Mouse (Mus musculus) small intestine, adult 2 months (tissue): ENCODE measurements around the gene Chd3. TPM values are rescaled to one million over a fixed set of nuclear protein-coding genes. Genes with fewer than 3 reads are reported as not detected.

Experiments used
- H3K27ac ChIP-seq: fragments of 200-500 bp; 2 replicates; pipeline ENCODE4 v1.5.1; 2012; ENCODE audit warnings: low read depth, low read length, control low read depth, inconsistent platforms; ENCODE audit not compliant: insufficient read depth
- H3K27me3 ChIP-seq: fragments of 200-500 bp; 2 replicates; pipeline ENCODE4 v1.6.1; 2012; ENCODE audit warnings: mild to moderate bottlenecking, moderate library complexity, low read length, inconsistent platforms; ENCODE audit not compliant: control insufficient read depth, insufficient read depth
- H3K36me3 ChIP-seq: fragments of 200-500 bp; 2 replicates; pipeline ENCODE4 v1.6.1; 2012; ENCODE audit warnings: mild to moderate bottlenecking, low read length, control low read depth, inconsistent platforms; ENCODE audit not compliant: control insufficient read depth, insufficient read depth
- H3K4me1 ChIP-seq: fragments of 200-500 bp; 2 replicates; pipeline ENCODE4 v1.6.1; 2012; ENCODE audit warnings: low read length, inconsistent platforms, mixed read lengths; ENCODE audit not compliant: control insufficient read depth, insufficient read depth, insufficient read length
- H3K4me3 ChIP-seq: fragments of 200-500 bp; 2 replicates; pipeline ENCODE4 v1.5.1; 2012; ENCODE audit warnings: low read depth, mild to moderate bottlenecking, control low read depth, inconsistent platforms, low read length, moderate library complexity
- CTCF ChIP-seq: fragments of 200-500 bp; IDR thresholded peaks from 2 replicates; pipeline ENCODE4 v1.5.1; 2012; ENCODE audit warnings: low read depth, mild to moderate bottlenecking, control low read depth, inconsistent platforms, low read length, moderate library complexity, mixed read lengths; ENCODE audit not compliant: insufficient replicate concordance, insufficient read length; ENCODE audit errors: extremely low read depth
- POLR2A ChIP-seq: fragments of 200-500 bp; IDR thresholded peaks from 2 replicates; pipeline ENCODE4 v1.6.1; 2012; ENCODE audit warnings: low read depth, mild to moderate bottlenecking, control low read depth, inconsistent platforms, low read length, moderate library complexity
- WGBS: fragments of 180-500 bp; shearing (Covaris S2); methylation state at CpG from one replicate; pipeline ENCODE4 v1.1.7; 2018; 5-methylcytosine and 5-hydroxymethylcytosine counted together
- polyA plus RNA-seq: library from polyadenylated mRNA; depleted of rRNA; stranded (reverse); fragments of >200 nt; gene quantifications from 2 replicates; pipeline ENCODE4 v1.2.3, GENCODE M21; 2012; rRNA removed

Chd3 gene
- polyA plus RNA-seq, 1 experiment, result 240 TPM

DNA sequence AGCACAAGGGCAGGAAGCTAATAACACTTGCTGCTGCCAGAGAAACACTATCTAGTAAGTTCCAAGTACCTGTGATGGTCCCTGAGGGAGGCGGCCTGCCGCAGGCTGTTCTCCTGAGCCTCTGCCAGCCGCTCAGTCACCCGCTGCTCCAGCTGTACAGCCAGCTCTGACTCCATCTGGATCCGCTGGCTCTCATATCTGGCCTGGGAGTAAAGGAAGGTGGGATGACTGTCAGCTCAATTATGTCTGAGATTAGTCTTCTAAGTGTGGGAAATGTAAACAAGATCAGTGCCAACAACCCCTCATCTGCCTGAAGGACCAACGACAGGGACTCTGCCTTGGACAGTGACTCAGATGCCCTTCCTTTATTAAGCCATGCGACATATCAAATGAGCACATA is 57.9 kb downstream of the Chd3 start:
- Histone ChIP-seq H3K4me1 (no peaks in the 10 kb centered on the region), H3K4me3 (no peak overlapping the region), H3K27ac (no peak overlapping the region), H3K27me3 (no peaks in the 10 kb centered on the region), H3K36me3 (peaks cover 25% of the 10 kb centered on the region)
- WGBS, result 72% methylated on average over 7 of the region's 7 CpGs
- TF ChIP-seq CTCF (no peak), POLR2A (no peak)

DNA sequence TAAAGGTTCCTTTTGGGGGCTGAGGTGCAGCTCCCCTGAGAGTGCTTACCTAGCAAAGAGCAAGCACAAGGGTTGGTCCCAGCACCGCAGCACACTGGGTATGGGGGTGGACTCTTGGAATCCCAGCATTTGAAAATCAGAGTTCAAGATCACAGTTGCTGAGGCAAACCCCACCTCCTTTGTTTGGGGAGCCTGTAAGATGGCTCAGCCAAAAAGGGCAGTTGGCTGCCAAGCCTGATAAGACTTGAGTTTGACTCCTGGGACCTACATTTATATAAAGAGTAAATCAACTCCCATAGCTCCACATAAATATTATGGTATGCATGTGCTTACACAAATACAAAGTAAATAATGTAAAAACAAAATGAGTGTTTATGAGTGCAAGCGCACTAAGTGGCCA is 63.2 kb downstream of the Chd3 start:
- H3K36me3 ChIP-seq, result peaks cover 32% of the 10 kb centered on the region
- no peak overlapping the region for H3K27ac ChIP-seq
- H3K27me3 ChIP-seq, result no peaks in the 10 kb centered on the region
- H3K4me1 ChIP-seq, result no peaks in the 10 kb centered on the region
- WGBS, result 87% methylated on average over 2 of the region's 2 CpGs
- no peak overlapping the region for H3K4me3 ChIP-seq
- TF ChIP-seq CTCF, result no peak
- TF ChIP-seq POLR2A, result no peak

DNA sequence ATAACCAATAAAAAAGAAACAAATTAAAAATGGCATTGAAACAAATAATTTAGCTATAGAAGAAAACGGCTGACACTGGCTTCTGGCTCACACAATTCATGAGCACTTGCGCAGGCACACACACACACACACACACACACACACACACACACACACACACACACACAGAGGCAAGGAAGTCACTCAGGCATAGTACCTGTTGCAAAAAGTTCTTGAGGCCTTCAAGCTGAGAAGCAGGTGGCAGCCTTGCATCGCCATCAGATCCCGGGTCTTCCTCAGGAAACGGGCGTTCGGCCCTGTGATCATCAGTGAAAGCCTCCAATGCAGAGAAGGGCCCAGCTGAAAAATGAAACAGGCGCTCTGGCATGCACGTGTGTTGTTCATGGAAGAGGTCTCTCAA is 63.9 kb downstream of the Chd3 start:
- WGBS, result 93% methylated on average over 9 of the region's 9 CpGs
- no peak overlapping the region for H3K27ac ChIP-seq
- peaks cover 29% of the 10 kb centered on the region for H3K36me3 ChIP-seq

DNA sequence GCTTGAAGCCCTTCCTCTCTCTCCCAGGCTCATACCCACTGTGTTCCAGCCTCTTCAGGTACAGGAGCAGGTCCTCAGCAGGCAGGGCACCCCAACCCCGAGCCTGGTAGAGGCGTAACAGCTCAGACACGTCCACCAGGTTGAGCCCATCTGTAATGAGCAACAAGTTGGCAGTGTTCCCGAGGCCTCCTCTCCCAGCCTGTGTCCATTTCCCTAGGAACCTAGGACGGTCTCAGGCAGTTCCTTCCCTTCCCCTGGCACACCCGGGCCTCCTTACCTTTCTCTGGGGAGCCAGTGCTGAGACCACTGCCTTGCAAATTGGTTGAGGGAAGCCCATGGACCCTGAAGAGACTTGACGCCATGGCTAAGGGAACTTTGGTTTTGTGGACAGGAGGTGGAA is 66.4 kb downstream of the Chd3 start:
- H3K4me3 ChIP-seq, result no peak overlapping the region
- TF ChIP-seq POLR2A (no peak), CTCF (no peak)
- H3K36me3 ChIP-seq, result peaks cover 15% of the 10 kb centered on the region
- WGBS, result 87% methylated on average over 7 of the region's 7 CpGs
- H3K27ac ChIP-seq, result no peak overlapping the region
- H3K4me1 ChIP-seq, result no peaks in the 10 kb centered on the region
- no peaks in the 10 kb centered on the region for H3K27me3 ChIP-seq

More for the DNA sequence above, 63.9 kb downstream of the Chd3 start:
- Histone ChIP-seq H3K27me3 (no peaks in the 10 kb centered on the region), H3K4me3 (no peak overlapping the region), H3K4me1 (no peaks in the 10 kb centered on the region)
- no peak for TF ChIP-seq POLR2A
- TF ChIP-seq CTCF, result no peak

DNA sequence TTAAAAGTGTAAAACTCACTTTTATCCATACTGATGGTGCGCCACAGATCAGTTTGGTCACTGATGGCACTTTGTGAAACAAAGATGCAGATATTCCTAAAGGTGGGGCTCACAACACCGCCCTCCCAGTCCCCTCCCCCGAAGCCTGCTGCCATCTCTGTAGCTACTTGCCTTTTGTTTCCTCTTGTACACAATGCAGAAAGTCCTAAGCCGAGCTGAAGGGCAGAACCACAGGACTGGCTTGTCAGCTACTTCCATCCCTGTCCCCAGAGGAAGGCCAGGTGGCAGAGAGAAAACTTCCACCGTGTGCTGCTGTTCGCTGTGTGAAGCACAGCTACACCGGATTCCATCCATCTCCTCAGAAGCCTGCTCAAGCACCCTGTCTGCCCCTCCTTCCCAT is 71.0 kb downstream of the Chd3 start:
- H3K36me3 ChIP-seq, result peaks cover 6% of the 10 kb centered on the region; the same call in 1 of the 2 replicates
- no peaks in the 10 kb centered on the region for H3K27me3 ChIP-seq
- H3K27ac ChIP-seq, result no peak overlapping the region
- no peaks in the 10 kb centered on the region for H3K4me1 ChIP-seq
- WGBS, result 79% methylated on average over 7 of the region's 7 CpGs
- no peak overlapping the region for H3K4me3 ChIP-seq
- no peak for TF ChIP-seq CTCF
- TF ChIP-seq POLR2A, result no peak

DNA sequence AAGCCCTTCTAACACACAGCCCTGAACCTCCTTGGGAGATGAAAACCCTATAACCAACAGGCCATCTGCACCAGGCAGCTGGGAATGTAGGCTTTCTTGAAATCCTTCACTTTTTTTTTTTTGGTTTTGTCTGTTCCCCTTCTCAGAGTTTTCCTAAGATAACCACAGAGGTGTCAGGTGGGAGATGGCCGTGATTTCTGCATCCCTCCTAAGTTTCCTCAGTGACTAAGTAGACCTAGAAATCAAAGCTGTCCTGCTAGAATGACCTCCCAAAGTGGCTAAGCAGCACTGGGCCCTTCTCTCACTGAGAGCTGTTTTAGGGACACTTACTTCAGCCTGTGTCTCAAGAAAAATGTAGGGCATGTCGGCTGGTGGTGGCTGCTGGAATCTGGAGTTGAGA is 71.4 kb downstream of the Chd3 start:
- H3K4me1 ChIP-seq, result no peaks in the 10 kb centered on the region
- peaks cover 5% of the 10 kb centered on the region; the same call in 1 of the 2 replicates for H3K36me3 ChIP-seq
- no peak overlapping the region for H3K4me3 ChIP-seq
- no peak overlapping the region for H3K27ac ChIP-seq
- 84% methylated on average over 2 of the region's 2 CpGs for WGBS
- H3K27me3 ChIP-seq, result no peaks in the 10 kb centered on the region
- TF ChIP-seq CTCF (no peak), POLR2A (no peak)

DNA sequence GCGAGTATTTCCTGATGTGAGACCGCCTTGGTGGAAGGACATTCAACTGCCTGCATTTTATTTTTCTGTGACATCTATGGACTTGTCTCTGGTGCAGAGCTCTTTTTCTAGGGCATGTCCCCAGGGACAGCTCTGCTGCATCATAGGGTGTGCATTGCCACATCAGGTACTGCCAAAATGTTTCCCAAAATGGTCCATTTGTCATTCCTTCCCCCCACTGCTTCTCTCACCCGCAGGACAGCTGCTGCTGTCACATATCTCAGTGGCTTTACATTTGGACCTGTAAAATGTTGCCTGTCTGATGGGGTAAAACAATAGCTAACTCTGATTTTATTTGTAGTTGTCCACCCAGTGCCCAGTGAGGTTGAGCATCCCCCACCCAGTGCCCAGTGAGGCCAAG is 73.9 kb downstream of the Chd3 start:
- WGBS, result 90% methylated on average over 3 of the region's 3 CpGs
- no peak overlapping the region for H3K4me3 ChIP-seq
- no peaks in the 10 kb centered on the region for H3K27me3 ChIP-seq
- H3K36me3 ChIP-seq, result peaks cover 1% of the 10 kb centered on the region; the same call in 1 of the 2 replicates
- no peak overlapping the region for H3K27ac ChIP-seq
- TF ChIP-seq POLR2A, result no peak
- no peak for TF ChIP-seq CTCF
- no peaks in the 10 kb centered on the region for H3K4me1 ChIP-seq

Other genes with a start within 250 kb of the Chd3 start
- gene Hes7, start 249.0 kb downstream of the Chd3 start, polyA plus RNA-seq, result 1.1 and 1.7 TPM in 2 replicates
- 0.29 and 0.38 TPM in 2 replicates for gene 9130213A22Rik, start 246.8 kb downstream of the Chd3 start, polyA plus RNA-seq
- 0.13 and 1.2 TPM in 2 replicates for gene Aloxe3, start 243.5 kb downstream of the Chd3 start, polyA plus RNA-seq
- gene Alox12b, start 212.4 kb downstream of the Chd3 start, polyA plus RNA-seq, result not detected in 2 replicates
- gene Alox8, start 171.6 kb downstream of the Chd3 start, polyA plus RNA-seq, result 0.15 TPM in 1 of 2 replicates, not detected in the other
- gene Gucy2e, start 132.4 kb downstream of the Chd3 start, polyA plus RNA-seq, result not detected in 2 replicates
- gene Cntrob, start 45.6 kb downstream of the Chd3 start, polyA plus RNA-seq, result 2.6 and 5.3 TPM in 2 replicates
- gene Trappc1, start 45.4 kb downstream of the Chd3 start, polyA plus RNA-seq, result 22.9 and 31.7 TPM in 2 replicates
- gene Kcnab3, start 43.1 kb downstream of the Chd3 start, polyA plus RNA-seq, result 0.43 and 0.65 TPM in 2 replicates
- gene Rnf227, start 28.9 kb downstream of the Chd3 start, polyA plus RNA-seq, result 0.25 and 0.65 TPM in 2 replicates
- gene Naa38, start 26.1 kb upstream of the Chd3 start, polyA plus RNA-seq, result 129 and 163 TPM in 2 replicates
- 4.3 and 5.3 TPM in 2 replicates for gene Cyb5d1, start 26.2 kb upstream of the Chd3 start, polyA plus RNA-seq
- 11.2 and 16.5 TPM in 2 replicates for gene Tmem88, start 28.8 kb upstream of the Chd3 start, polyA plus RNA-seq
- gene Kdm6b, start 44.3 kb upstream of the Chd3 start, polyA plus RNA-seq, result 13.5 and 35.4 TPM in 2 replicates
- gene Dnah2, start 179.7 kb upstream of the Chd3 start, polyA plus RNA-seq, result 0.22 and 0.23 TPM in 2 replicates
- 0.79 and 1.5 TPM in 2 replicates for gene Efnb3, start 190.8 kb upstream of the Chd3 start, polyA plus RNA-seq
- gene Wrap53, start 210.8 kb upstream of the Chd3 start, polyA plus RNA-seq, result 11.4 and 20.2 TPM in 2 replicates
- 28.2 and 57.1 TPM in 2 replicates for gene Trp53, start 211.0 kb upstream of the Chd3 start, polyA plus RNA-seq
- 2.5 and 4.5 TPM in 2 replicates for gene Atp1b2, start 236.5 kb upstream of the Chd3 start, polyA plus RNA-seq
- not detected in 2 replicates for gene Shbg, start 248.5 kb upstream of the Chd3 start, polyA plus RNA-seq